Mouse (Mus musculus): ENCODE results near the gene Abcb9.
A peak's percentile ranks its signal among the peaks of the same experiment; 100 is the strongest.

Gene Abcb9

DNA sequence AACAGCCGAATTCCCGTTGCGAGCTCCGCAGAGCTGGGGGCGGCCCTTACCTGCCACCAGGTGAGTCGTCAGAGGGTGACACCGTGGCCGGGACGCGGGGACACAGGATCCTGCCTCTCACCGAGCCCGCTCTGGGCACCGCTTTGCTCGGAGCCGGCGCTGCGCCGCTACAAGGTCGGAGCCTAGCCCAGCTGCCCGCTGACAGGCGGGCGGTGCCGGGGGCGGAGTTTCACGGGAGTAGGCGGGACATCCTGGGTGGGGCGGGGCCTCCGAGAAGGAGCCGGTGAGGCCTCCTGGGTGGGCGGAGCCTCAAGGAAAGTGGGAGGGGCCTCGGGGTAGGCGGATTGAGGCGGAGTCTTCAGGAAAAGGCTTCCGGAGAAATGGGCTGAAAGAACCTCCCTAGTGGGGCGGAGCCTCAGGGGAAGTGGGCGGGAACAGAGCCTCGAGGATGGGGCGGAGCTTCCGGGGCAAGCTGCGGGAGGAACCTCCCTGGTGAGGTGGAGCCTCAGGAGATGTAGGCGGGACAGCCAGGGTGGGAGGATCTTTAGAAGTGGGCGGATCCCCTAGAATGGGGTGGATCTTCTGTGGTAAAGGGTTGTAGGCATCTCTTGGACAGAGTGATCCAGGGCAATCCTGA is at the start of gene Abcb9:
Gene Abcb9, minus strand, starts transcription at position 203 of the 637 bp plus-strand sequence.
- peak; percentile 73 for DNase-seq (ENCODE audit: extremely low read depth, low read depth, low spot score)

DNA sequence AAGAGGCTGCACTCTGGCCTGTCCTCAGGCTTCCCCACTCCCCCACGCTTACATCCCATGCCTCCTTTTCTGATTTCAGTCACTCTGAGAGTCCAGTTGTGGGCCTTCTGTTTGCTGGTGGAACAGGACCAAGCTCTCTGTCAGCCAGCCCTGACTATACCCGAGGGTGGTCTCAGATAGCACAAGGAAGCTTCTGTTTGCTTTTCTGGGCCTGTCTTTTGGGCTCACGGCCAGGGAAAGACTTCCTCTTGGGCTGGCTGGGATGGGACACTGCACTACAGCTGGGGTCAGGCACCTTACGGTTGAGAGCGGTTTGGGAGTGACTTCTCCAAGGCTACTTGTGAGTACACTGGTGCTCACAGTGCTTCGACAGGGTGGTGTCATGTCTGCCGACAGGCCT is 42.5 kb upstream of the Abcb9 start:
- no peak for DNase-seq (ENCODE audit: extremely low read depth, low read depth, low spot score)

DNA sequence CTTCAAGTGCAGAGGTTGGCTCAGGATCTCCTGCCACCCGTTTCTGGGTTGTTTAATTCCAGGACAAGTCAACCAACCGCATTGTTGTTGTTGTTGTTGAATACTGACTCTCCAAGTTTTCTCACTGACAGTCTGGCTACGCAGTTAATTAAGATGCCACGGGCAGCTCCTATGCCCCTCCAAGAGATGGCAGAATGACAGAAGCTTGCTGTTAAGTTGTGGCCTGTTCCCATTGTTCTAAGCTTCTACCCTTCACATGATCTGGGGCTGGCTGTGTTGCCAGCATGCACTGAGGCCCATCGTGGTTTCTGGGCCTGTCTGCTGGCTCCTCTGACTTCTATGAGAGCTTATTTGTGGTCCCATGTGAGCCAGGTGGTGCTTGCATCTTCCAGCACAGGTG is 38.7 kb upstream of the Abcb9 start:
- DNase-seq (ENCODE audit: extremely low read depth, low read depth, low spot score) = no peak

DNA sequence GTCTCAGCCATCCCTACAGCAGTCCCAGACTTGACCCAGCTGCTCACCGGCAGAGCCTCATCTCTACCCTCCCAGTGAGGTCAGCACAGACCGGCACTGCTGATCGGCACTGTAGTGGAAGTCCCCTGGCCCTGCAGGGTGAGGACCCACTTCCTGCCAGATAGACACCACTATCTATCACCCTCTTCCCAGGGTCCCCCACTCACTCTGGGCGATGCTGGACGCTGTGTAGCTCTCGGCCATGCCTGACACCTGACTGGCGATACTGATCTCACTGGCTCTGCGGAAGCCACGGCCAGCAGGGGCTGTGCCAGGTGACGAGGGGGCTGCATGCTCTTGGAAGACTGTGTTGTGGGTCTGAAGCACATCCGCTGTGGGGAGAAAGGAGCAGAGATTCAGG is 29.5 kb upstream of the Abcb9 start:
- DNase-seq (ENCODE audit: extremely low read depth, low read depth, low spot score) = no peak

DNA sequence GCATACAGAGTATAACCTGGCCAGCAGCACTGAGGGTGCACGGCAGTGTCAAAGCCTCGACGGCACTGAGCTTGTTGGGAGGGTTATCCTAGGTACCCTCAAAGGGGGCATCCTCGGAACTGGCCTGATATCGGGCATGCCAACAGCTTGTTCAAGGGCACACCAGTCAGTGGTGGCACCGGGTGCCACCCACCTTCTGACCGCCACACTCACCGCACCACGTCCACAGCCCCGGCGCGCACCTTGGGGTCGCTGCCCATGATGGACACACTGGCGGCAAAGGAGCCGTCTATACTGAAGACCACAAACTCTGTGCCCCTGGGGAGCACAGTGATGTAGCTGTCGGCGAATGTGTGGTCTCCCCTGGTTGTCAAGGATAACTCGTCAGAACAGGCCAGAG is 26.8 kb upstream of the Abcb9 start:
- no peak for DNase-seq (ENCODE audit: extremely low read depth, low read depth, low spot score)

DNA sequence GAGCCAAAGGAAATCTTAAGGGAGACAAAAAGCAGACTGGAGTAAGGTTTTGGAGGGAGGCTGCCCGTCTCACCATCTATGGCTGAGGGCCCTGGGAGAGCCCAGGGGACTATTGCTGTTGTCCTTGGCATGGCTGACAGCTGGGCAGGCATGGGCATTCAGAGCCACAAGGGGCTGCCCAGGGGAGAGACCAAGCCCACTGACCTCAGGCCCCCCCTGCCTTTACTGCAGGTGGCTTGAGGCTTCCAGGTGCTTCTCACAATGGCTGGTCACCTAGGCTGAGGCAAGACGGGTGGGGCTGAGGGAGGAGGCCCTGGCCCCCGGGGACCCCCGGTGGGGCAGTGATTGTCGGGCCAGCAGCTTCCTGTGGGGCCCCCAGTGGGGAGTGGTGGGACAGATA is 23.6 kb upstream of the Abcb9 start:
- DNase-seq (ENCODE audit: extremely low read depth, low read depth, low spot score) = no peak

DNA sequence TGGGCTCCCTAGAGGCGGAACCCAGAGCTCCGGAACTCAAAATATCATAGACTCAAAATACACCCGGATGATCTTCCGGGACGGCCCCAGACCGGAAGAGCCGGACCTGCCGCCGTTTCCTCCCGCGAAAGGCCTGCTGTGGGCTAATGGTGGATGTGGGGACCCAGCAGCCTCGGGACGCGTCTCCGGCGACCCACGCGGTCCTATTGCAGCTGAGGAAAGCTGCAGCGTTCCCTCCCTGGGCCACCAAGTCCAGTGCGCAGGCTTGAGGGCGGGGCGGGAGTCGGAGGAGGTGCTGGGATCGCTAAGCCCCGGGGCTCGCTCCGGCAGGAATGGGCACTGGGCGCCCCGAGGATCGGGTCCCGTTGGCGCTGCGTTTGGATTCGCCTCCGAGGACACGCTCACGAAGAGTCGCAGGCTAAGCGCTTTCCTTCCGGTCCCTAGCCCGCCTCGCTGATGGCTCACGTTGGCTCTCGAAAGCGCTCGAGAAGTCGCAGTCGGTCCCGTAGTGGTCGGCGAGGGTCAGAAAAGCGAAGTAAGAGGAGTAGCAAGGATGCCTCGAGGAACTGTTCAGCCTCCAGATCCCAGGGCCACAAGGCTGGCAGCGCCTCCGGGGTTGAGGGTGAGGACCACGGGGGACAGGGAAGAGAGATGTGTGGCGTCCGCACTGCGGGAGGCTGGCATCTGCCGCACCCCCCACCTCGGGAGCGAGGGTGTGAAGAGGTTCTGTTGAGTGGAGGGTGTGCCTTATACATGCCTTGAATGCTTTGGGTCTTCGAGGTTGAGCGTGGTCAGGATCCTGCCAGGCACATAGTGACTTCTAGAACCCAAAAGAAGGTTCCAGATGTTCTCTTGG is 20.6 kb upstream of the Abcb9 start, which contains the start of gene Arl6ip4:
Gene Arl6ip4, plus strand, starts transcription at position 100 of the 856 bp plus-strand sequence.
- DNase-seq (ENCODE audit: extremely low read depth, low read depth, low spot score) = no peak

DNA sequence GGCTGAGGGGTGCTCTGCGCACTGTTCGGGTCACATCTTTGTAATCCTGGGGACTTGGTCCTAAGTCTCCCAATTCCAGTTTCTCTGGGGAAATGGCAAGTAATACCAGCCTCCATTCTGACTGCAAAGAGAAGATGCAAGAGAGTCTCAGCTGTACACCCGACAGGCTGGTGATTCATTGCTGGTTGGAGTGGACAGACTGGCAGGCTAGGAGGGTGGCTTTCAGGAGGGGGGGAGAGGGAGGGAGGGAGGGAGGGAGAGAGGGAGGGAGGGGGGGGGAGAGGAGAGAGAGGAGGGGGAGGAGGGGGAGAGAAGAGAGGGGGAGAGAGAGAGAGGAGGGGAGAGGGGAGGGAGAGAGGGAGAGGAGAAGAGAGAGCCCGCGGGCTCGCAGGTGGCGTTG is 19.9 kb upstream of the Abcb9 start:
- DNase-seq (ENCODE audit: extremely low read depth, low read depth, low spot score) = no peak

DNA sequence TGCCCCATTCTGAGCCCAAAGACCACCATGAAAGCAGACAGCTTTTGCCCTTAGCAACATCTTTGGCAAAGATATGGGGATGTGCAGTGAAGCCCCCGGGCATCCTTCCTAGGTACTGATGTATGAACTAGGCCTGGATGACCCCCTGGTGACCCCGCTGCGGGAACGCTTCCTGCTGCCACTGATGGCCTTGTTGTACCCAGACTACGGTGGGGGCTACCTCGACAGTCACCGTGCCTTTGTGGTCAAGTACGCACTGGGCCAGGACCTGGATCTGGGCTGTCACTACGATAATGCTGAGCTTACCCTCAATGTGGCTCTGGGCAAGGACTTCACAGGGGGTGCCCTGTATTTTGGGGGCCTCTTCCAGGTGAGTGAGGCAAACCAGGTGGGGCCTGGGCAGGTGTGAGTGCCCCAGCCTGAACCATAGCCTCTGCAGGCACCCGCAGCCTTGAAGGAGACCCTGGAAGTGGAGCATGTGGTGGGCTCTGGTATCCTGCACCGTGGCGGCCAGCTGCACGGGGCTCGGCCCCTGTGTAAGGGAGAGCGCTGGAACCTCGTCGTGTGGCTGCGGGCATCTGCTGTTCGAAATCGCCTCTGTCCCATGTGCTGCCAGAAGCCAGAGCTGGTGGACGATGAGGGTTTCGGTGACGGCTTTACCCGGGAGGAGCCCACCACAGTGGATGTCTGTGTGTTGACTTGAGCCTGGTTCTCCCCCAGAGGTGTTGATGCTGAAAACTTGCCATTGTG is 18.9 kb upstream of the Abcb9 start:
- no peak for DNase-seq (ENCODE audit: extremely low read depth, low read depth, low spot score)

DNA sequence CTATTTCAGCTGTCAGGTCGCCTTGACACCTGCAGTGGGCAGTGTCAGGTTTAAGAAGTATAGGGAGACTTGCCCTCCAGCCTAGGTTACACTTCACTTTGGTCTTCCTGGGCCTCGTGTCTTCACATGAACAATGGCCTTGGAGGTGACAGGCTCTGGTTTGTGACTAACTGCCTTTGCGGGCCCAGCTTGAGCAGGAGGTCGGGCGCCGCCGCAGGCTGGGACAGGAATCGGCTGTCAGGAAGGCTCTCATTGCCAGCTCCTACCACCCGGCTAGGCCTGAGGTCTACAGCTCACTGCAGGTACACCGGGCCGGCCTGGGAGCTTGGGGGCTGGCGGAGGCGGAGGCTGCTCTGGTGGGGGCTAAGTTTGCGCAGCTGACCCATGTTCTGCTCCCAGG is 17.4 kb upstream of the Abcb9 start:
- DNase-seq (ENCODE audit: extremely low read depth, low read depth, low spot score) = no peak

DNA sequence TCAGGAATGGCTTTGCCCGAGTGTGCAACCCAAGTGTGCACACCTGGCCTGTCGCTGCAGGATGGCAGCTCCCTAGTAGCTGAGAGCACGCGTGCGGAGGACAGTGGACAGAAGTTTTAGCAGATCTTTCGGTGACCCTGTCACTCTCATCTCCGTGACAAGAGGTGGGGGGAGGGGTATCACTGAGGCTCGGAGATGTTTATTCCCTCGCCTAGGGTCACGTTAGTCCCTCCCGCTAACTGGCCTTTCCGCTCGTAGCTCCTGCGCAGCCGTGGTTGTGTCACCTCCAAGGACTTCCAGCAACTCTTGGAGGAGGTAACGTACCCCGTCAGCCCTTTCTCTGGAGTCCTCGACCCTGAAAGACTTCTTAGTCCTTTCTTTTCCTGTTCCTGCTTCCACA is 16.9 kb upstream of the Abcb9 start:
- no peak for DNase-seq (ENCODE audit: extremely low read depth, low read depth, low spot score)

DNA sequence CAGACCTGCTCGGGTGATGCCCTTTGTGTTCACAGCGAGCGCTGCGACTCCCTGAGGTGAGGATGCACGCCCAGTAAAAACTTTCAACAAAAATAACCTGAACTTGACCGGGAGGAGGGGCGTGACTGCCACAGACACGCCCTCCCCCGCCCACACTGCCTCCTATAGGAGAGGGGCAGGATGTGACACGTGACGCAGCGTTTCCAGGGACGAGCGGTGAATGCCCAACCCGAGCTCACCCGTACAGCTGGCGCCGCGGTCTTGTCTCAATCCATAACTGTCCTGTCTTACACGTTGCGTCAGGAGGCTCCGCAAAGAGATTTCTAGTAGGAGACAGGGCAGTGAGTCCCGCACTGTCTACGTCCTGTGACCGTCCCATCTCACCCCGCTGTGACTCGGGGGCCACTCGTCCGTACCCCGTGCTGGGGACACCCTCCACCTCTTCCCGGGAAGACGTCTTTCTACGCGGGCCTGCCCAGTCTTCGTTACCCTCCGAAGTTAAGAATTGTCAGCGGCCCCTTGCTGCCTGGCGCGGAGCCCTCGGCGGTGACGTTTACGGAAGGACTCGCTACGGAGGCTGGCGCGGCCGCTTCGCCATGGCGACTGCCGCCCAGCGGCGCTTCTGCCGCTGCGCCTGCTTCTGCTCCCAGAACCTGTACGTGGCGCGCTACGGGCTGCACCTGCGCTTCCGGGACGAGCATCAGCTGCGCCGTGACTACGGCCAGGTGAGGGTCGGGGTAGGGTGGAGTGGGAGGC is 16.3 kb upstream of the Abcb9 start, which contains the start of gene Ogfod2:
Gene Ogfod2, plus strand, starts transcription at position 556 of the 756 bp plus-strand sequence.
- peak; percentile 82 for DNase-seq (ENCODE audit: extremely low read depth, low read depth, low spot score)

DNA sequence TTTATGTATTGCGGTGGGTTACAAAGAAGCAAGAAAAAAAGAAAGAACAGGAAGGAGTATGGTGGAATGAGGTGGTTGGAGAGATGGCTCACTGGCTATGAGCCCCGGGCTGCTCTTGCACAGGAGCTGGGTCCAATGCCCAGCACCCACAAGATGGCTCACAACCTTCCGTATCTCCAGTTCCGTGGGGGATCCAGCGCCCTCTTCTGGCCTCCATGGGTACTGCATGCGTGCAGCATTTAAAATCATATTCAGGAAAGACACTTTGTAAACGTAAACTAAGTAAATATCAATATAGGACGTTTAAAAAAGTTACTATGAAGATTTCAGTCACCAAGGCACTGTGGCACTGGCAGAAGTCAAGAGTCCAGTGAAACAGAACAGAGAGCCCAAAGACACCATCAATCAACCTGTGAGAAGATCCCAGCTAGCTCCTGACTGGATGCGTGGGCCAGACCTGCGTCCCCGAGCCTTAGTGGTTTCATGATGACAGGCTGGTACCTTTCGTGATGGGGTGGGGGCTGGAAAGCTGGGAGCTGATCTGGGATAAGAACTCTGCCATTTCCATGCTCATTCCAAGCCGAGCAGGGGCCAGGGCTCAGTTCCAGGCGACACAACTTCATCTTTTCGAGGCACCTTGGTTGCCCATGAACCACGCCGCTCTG is 15.6 kb upstream of the Abcb9 start:
- DNase-seq (ENCODE audit: extremely low read depth, low read depth, low spot score) = no peak

DNA sequence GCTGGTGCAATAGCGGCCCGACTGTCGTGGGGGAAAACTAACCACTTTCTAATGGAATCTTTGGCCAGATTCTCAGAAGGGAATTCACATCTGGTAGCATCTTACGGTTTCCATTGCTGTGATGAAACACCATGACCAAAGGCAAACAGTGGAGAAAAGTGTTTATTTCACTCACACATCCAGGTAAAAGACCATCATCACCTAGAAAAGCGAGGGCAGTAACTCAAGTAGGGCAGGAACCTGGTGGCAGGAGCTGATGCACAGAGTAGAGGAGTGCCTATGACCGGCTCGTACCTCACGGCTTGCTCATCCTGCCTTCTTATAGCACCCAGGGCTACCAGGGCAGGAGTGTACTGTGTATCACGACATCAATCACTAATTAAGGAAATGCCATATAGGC is 8.0 kb upstream of the Abcb9 start:
- no peak for DNase-seq (ENCODE audit: extremely low read depth, low read depth, low spot score)

DNA sequence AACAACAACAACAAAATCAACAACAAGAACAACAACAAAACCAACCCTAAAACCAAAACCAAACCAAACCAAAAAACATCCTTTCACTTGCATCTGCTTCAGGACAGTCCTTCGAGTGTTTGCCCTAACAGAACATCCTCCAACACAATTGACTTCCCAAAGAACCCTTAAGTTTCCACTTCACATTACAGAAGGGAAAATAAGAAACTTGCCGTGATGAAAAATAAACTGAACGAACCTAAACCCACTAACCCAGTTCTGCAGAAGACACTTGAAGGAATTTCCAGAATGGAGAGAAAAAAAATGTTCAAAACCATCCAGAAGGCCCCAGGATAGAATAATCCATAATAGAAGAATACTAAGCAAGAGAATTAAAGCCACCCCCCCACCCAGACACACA is 7.4 kb upstream of the Abcb9 start:
- DNase-seq (ENCODE audit: extremely low read depth, low read depth, low spot score) = no peak

DNA sequence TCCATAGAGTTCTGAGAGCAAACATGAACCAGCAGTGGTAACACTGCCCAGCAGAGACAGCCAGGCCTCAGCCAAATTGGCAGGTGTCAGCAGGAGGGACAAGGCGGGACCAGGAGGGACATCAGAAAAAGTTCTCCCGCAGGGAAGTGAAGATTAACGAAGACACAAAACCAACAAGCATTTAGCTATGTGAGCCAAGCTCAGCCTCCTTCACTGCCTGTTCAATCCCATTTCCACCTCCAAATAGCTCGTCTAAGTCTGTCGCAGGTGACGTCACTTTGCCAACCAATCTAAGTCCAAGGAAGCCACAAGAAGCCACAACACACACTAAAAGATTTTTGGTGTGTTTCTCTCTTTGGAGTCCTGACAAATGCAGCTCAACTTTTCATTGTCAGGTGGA is 6.7 kb upstream of the Abcb9 start:
- DNase-seq (ENCODE audit: extremely low read depth, low read depth, low spot score) = no peak

DNA sequence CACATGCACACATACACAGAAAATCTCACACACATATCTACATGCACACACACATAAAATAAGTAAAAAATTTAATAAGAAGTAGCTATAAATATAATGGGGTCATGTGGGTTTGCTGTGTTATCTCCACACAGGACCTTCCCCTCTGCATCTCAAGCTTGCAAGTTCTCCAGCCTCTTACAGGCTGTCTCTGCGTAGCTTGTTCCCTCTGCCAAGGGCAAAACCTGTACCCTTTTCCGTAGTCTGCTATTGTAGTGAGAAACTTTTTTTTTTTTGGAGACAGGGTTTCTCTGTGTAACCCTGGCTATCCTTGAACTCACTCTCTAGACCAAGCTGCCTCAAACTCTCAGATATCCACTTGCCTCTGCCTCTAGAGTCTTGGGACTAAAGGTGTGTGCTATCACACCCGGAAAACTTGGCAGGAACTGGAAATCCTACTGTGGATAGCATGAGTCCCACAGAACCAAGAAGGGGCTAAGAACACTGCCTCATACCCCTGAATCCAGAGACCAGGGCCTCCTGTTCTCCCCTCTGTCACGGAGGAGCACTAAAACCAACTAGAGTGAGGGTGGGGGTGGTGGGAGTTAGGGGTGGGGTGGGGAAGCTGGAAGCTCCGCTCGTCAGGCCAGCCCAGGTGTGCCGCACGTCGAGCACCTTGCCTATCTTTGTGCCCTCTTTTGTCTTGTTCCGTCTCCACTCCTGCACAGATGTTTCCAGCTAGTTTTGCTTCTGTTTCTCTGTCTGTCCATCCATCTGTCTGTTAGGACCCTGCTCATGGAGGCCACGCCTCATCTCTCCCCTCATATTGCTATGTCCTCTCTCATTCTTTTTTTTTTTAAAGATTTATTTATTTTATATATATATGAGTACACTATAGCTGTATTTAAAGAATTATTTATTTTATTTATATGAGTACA is 4.8 kb upstream of the Abcb9 start:
- DNase-seq (ENCODE audit: extremely low read depth, low read depth, low spot score) = no peak

DNA sequence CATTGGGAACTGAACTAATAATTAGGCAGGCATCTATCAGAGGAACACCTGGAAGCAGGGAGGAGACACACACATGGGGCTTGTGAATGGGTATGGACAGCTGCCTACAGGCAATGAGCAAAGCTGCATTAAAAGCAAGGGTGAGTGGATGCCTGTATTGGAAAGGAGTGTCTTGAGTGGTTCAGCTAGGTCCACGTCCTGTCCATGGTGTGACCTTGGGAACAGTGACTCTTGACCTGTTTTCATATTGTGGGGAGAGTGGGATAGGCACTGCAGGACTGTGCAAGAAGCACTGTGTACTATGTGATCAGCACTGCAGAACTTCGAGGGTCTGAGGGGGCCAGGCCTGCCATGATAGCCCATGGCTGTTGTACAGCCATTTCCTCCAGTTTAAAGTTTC is 3.3 kb upstream of the Abcb9 start:
- no peak for DNase-seq (ENCODE audit: extremely low read depth, low read depth, low spot score)

DNA sequence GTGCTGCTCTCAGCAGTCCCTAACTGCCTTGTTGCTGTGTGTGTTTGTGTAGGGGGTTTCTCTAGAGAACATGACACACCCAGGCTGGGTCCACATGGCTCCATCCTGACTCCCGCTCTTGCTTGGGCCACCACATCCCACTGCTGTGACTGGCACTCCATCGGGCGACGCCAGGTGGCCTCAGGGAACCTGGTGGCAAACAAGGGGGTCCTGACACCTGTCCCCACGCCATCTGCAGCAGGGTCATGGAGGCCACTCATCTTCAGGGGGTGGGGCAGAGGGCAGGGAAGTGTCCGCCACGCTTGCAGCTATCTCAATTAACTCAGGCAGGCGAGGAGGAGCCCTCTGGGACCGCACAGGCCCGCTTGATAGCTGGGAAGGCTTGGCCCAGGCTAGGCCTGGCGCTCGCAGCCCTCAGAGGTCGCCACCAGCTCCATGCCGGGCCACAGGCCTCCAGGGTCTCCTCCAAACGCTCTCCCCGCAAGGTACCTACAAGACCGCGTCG is 469 bp downstream of the Abcb9 start:
- DNase-seq (ENCODE audit: extremely low read depth, low read depth, low spot score) = no peak

All from fat pad, adult 2 months (tissue).